Mouse (Mus musculus): ENCODE measurements around the gene Ccdc24. TPM values are rescaled to one million over a fixed set of nuclear protein-coding genes. Genes with fewer than 3 reads are reported as not detected.

Gene Ccdc24
- total RNA-seq (2021) (1 to 10 TPM in 1 of 2 experiments, under 1 TPM in 1; 0.52 to 1.1 TPM), polyA plus RNA-seq (2012; rRNA removed) (2.4 and 2.5 TPM in 2 replicates)
- long read RNA-seq = 0 reads

GRCm38 (mm10) chr4:117872471-117872886 lies at the start of gene Ccdc24:
TSS of gene Ccdc24 (minus strand) at chr4:117872557.
- peak; percentile 38 for DNase-seq

DNA sequence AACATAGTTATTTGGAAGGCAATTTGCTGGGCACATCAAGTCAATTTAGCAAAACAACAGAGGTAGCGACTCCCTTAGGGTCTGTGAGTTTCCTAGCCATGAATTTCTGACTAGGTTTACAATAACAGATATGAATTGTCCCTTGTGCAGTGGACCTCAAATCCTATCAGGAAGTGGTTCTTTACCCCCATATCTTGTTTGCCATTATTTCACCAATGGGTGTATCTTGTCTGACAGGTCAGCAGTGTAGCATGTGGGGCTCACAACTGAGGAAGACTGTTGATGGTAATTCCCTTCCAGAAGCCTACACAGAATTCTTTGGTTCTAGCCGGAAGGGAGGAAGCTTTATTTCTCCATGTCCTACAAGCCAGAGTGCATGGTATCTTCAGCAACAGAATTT lies 49.0 kb upstream of the Ccdc24 start:
- DNase-seq = no peak

DNA sequence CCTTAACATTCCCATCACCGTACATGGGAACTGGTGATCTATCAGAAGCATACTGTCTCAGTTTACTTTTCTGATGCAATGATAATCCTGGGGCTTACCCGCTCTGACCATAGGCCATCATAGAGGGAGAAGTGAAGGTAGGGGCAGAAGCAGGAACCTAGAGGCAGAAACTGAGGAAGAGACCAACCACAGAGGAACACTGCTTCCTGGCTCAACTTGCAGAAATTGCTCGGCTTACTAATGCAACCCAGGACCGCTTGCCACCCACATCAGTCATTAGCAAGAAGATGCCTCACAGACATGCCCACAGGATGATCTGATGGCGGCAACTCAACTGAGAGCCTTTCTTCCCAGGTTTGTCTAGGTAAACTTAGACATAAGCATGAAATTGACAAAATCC lies 46.4 kb upstream of the Ccdc24 start:
- no peak for DNase-seq

- DNase-seq = no peak
These were observed 45.9 kb upstream of the Ccdc24 start for GRCm38 (mm10) chr4:117918261-117918660.

DNA sequence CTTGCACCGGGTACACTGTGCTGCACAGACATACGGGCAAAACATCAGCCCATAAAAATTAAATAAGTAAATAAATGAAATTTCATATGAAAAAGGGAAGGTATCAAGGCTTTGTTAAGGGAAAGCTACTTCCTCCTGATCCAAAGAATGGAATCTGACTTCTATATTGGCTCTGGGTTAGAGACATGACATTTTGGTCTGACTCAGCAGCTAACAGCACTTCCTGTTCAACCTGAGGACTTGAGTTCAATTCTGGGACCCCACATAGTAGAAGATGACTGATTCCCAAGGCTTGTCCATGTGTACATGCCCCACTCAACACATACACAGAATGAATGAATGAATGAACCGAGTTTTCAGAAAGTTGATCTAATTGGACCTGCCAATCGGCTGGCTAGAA lies 45.5 kb upstream of the Ccdc24 start:
- DNase-seq = no peak

DNA sequence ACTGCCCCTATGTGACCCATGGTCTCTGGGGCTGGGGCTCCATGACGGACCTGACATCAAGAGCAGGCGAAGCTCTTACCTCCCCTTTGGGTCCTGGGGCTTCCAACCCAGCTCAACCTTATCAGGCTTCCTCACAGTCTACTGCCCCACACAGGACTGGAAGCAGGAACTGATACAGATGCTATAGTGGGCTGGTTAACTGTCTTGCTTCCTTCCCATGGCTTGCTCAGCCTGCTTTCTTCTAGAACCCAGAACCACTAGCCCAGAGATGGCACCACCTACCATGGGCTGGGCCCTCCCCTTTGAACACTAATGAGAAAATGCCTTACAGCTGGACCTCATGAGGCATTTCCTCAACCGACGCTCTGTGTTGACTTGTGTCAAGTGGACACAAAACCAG lies 45.0 kb upstream of the Ccdc24 start:
- DNase-seq = no peak

- DNase-seq = no peak
These were observed 44.0 kb upstream of the Ccdc24 start for GRCm38 (mm10) chr4:117916386-117916785.

DNA sequence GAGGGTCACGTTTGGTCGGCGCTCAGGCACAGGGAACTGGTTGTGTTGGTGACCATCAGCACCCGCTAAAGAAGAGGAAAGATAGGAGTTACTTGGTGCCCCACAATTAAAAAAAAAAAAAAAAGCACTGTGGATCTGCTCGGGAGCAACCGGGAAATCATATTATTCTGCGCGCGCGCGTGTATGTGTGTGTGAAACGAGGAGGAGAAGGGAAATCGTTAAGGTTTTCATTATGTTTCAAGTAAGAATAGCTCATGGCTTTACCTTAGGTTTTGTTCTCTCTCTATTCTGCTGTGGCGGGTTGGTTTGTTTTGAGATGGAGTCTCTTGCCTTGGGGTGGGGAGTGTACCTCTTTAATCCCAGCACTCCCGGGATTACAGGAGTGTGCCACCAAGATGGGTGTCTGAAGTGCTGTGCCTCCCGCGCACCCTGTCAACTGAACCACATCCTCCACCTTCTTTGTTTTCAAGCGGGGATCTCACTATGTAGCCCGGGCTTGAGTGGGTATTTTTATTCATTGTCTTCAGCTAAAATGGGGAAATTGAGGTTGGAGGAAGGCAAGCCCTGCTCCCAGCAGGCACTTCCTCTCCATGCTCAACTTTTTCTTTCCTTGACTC lies 43.2 kb upstream of the Ccdc24 start:
- no peak for DNase-seq

DNA sequence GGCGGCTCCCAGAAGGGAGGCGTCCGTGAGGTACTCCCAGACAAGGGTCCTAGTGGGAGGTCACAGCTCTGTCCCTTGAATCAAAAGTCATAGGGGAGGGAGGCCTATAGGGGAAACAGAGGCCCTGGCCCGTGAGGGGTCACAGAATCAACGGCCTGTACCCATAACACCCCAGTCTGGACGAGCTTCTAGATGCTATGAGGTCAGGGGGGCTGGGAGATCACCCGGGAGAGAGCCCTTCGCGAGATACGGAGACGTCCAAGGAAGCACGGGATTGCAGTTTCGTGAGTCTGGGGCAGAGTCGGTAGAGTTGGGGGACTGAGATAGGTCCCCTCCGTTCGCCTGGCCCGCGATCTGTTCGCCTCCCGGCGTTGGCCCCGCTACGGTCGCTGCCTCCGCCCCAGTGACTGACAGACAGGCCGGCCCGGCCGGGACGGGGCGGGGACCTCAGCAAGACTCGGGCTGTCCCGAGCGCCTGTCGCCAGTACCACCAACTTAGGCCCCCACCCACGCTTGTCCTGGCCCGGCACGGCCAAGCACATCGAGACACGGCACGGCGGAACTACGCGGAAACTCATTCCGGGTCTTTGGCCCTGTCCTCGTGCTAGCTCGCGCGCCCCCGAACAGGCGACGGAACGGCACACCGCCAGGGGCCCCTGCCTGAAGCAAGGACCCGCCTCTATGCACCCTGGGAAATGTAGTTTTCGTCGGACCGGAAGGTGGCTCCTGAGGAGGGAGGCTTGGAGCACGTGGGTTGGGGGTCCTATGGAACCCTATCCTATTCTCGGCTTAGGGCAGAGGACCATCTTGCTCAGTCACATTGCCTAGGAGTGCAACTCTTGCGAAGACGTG lies 42.5 kb upstream of the Ccdc24 start, which contains the start of gene Ipo13:
TSS of gene Ipo13 (minus strand) at position 409 of the 852 bp plus-strand sequence.
- peak; percentile 97 for DNase-seq

DNA sequence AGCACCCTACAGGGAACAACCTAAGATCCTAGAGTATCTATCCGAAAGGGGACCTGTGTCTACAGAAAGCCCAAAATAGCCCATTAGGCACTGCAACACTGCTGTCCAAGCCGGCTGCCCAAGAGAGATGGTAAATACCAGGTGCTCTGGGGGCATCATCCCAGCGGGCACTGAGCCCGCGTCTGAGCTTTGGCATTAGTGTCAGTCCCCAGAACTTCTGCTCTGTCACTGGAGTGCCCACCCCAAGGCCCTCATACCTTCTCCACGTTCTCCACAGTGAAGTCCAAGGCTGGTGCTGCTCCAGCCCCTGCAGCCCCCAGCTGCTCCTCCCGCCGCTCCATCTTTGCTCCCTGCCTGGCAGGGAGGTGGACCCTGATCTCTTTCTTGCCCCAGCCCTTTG lies 41.7 kb upstream of the Ccdc24 start:
- no peak for DNase-seq

DNA sequence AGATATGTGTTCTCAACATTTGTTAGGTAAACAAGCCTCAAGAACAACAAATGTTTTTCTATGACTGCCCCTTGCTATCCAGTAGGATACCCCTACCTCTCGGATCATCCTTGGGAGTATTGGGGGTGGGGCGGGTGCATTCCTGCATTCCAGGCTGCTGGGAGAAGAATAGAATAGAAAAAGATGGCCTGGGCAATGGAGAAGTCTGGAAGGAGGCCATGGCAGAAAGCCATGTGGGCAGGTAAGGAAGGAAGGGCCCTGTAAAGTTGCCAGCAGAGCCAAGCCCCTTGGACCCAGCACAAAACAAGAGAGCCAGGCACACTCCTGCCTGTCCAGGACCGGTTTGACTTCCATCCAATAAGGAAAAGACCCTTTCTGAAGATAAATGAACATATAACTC lies 41.1 kb upstream of the Ccdc24 start:
- DNase-seq = no peak

- DNase-seq = no peak
These were observed 40.4 kb upstream of the Ccdc24 start for GRCm38 (mm10) chr4:117912685-117913273.

DNA sequence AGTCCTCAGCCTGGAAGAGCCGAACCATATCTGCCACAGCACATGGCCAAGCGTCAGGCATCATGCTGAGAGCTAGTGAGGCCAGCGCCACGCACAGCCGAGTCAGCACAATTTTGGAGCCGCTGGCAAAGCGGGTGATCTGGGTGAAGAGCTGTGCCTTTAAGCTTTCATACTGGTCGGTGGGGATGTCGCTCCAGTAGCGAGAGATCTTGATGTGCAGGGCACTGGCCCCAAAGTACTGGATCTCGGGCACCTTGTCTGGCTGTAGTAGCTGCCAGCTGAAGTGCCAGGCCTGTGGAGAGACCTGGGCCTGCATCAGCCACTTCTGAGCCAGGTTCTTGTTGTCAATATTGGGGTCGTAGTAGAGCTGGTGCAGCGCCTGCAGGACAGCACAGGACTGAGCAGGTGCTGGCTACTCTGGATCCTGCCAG lies 39.8 kb upstream of the Ccdc24 start:
- no peak for DNase-seq

DNA sequence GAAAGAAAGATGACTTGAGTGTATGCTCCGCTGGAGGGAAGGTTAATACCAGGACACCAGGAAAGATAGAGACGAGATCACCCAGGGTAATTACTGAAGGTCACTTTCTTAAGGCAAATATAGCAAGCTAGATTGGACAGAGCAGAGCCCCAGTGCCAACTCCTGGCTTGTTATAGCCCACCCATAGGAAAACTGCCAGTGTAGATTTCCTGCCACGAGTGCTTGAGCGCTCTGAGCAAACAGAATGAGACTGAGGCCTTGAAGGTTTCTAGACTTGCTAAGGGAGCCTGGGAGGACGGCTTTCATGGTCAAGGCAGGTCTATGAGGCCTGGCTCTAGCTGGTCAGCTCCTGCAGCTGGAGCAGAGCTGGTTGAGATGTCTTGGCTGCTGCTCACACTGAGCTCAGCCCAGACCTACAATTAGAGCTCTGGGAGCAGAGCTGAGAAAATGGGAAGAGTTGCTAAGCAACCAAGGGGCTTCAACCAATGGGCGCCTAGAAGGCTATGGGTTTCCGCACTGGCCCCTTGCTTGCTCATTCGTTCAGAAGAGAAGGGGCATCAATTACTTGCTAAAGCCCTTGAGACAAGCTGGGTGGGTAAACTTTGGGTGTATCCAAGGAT lies 36.6 kb upstream of the Ccdc24 start:
- DNase-seq = no peak

DNA sequence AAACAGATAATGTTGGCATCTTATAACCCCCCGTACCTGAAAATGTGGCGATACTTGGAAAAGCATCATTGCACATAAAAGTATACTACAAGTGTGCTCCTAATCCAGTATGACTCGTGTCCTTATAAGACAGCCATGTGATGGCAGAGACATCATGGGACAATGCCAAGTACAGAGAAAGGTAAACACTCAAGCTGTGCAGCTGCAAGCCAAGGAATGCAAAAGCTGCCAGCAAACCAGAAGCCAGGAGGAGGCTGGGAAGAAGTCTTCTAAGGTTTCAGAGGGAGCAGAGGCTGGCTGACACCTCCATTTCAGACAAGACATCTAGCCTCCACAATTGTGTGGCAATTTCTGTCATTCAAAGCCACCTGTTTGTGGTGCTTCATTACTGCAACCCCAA lies 33.8 kb upstream of the Ccdc24 start:
- DNase-seq = no peak

DNA sequence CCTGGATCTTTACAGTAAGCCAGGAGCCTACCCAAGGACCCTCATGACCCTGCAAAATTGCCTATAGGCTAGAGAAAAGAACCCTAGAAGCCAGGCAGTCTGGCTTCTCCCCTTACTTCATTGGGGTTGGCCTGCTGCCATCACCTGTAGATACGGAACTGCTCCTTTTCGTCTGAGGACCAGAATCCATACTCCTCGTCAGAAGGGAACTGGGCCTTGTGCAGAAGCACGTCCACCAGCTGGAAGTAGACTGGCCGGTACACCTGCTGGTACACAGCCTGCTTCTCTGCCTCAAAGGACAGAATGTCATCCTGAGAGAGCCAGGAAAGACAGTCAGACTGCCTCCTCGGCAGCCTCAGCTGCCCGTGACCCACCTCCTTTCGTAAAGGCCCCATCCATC lies 32.4 kb upstream of the Ccdc24 start:
- DNase-seq = no peak

DNA sequence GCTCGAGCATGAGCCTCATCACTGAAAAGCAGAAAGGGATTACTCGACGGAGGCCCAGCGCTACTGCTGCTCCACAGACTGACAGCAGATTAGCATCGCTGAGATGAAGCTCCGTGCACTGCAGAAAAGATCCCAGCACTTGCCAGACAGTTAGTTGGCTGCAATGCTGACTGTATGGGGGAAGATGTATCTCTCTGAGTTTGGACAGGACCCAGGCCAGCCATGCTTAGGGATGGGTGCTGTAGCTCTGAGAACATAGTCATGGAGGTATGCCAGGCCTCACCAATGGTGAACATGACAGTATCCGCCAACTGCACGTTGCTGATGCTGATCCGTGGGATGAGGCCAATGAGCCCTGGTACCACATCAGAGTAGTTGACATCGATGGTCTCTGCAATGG lies 31.7 kb upstream of the Ccdc24 start:
- DNase-seq = no peak

DNA sequence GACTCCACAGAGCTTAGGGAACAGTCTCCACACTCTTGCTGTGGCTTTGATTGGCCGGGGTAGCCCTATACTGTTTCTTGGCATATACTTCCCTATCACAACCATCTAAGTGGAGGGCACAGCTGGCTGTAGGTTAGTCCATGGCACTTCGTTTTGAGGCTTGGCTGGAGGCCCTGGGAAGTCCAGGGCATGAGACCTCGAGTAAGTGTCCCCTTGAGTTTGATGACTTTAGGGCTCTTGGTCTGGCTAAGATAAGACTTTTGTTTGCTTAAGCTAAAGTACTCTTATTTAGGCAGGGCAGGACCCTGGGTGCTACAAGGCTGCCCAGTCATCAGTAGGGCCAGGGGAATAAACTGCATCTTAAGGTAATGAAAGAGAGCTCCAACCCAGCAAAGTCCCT lies 25.8 kb upstream of the Ccdc24 start:
- DNase-seq = no peak

- DNase-seq = no peak
These were observed 23.7 kb upstream of the Ccdc24 start for GRCm38 (mm10) chr4:117896031-117896430.

- DNase-seq = no peak
These were observed 23.0 kb upstream of the Ccdc24 start for GRCm38 (mm10) chr4:117895339-117895738.

DNA sequence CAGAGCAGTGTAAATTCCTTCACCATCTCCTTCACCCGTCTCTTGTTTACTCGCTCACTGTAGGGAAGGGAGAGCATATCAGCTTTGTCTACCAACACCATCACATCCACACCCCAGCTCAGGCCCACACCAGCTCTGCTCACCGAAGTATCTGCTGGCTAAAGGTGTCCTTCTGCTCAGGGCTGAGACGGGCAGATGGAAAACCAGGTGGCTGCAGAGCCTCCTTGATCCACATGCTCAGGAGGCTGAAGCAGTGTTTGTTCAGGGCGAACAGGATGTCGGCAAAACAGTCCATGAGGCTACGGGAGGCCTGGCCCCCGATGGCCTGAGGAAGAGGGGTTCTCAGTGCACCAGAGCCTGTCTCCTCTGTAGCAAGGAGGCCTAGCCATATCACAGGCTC lies 22.2 kb upstream of the Ccdc24 start:
- DNase-seq = no peak

GRCm38 (mm10) chr4:117893376-117893775 lies 21.0 kb upstream of the Ccdc24 start:
- DNase-seq = peak; percentile 61

DNA sequence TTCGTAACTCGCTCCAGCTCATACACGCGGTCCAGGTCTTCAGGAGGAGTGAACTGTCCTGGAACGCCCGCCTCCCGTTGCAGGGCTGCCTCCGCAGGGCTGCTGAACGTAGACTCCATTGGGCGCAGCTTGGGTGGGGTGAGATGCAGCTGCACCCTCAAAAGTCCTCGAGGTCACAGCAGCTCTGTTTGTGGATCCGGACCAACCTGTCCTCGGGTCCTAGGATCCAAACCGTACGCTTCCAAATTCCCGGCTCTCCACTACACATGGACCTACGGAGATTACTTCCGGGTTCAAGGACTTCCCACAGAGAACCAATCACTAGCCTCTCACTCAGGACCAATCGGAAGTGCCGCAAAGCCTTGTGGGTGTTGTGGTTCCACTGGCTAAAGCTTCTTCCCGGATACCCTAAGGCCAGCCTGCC lies 19.4 kb upstream of the Ccdc24 start, which contains the start of gene Dph2:
TSS of gene Dph2 (minus strand) at position 295 of the 424 bp plus-strand sequence.
- peak; percentile 90 for DNase-seq

Data from adrenal gland, adult 2 months (tissue).